Mouse (Mus musculus): ENCODE measurements around the gene Ccdc9. TPM values are rescaled to one million over a fixed set of nuclear protein-coding genes. Genes with fewer than 3 reads are reported as not detected.
A peak's percentile ranks its signal among the peaks of the same experiment; 100 is the strongest.
"Not testable (repeated sequence)": the region's sequence is repeated elsewhere in the genome, so short reads cannot be mapped to it uniquely, and the experiment has no call there.

Gene Ccdc9
- polyA plus RNA-seq, 1 experiment from 2014 or later = 31.0 TPM

DNA sequence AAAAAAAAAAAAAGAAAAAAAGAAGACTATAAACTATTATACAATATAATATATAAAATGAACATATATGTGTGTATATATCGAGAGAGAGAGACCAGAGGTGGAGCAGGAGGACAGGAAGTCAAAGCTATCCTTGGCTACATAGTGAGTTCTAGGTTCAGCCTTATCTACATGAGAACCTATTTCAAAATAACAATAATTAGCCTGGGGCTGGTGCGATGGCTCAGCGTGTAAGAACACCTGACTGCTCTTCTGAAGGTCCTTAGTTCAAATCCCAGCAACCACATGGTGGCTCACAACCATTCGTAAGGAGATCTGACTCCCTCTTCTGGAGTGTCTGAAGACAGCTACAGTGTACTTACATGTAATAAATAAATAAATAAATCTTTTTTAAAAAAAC lies 30.6 kb downstream of the Ccdc9 start:
- not testable (repeated sequence) for H3K4me1 ChIP-seq; H3K9me3 ChIP-seq; H3K27me3 ChIP-seq (ENCODE audit: insufficient read depth, poor library complexity, severe bottlenecking); DNase-seq (ENCODE audit: low spot score); H3K27ac ChIP-seq; H3K4me3 ChIP-seq; H3K36me3 ChIP-seq
- 79% methylated on average over 4 of the region's 4 CpGs for WGBS

- Histone ChIP-seq H3K9me3 (no peaks in the 10 kb centered on the region), H3K27ac (no peak overlapping the region), H3K36me3 (no peaks in the 10 kb centered on the region), H3K27me3 (ENCODE audit: insufficient read depth, poor library complexity, severe bottlenecking) (no peaks in the 10 kb centered on the region), H3K4me1 (no peaks in the 10 kb centered on the region), H3K4me3 (no peak overlapping the region)
- WGBS = 51% methylated on average over 4 of the region's 4 CpGs
- DNase-seq (ENCODE audit: low spot score) = no peak
Observed at GRCm38 (mm10) chr7:16254195-16254594, 32.4 kb downstream of the Ccdc9 start.

DNA sequence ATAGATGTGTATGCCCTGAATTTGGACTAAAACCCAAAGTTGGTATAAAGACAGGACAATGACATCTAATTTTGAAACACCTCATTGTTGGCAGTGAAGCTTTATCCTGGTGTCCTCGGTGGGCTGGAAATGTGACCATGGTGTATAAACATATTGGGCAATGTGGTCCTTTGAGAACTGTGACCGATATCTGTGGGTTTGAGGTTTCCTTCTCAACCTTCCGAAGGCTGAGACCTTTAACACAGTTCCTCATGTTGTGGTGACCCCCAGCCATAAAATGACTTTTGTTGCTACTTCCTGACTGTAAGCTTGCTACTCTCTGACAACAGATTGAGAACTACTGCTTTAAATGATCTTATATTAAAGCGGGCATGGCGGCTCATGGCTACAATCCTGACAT lies 35.9 kb downstream of the Ccdc9 start:
- no peaks in the 10 kb centered on the region for H3K9me3 ChIP-seq
- DNase-seq (ENCODE audit: low spot score) = no peak
- no peaks in the 10 kb centered on the region for H3K36me3 ChIP-seq
- H3K27me3 ChIP-seq (ENCODE audit: insufficient read depth, poor library complexity, severe bottlenecking) = no peaks in the 10 kb centered on the region
- WGBS = 78% methylated on average over 5 of the region's 5 CpGs
- H3K4me3 ChIP-seq = no peak overlapping the region
- no peaks in the 10 kb centered on the region; the same call in 1 of the 2 replicates for H3K4me1 ChIP-seq
- H3K27ac ChIP-seq = no peak overlapping the region

DNA sequence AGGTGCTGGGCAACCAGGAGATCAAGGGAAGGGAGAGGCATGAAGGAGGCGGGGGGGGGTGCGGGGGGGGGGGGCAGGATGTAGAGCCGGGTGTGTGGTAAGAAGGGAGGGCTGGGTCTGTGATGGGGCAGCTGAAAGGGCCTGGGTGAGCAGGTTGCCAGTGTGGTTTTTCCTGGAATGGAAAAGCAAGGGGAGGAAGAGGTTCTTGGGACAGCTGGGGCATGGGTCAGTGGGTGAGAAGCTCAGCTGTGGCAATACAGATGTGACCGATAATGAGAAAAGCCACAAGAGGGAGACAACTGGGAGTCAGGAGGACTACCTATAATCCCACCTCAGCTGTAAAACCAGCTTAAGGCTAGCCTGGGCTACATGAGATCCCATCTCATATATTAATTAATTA lies 40.6 kb downstream of the Ccdc9 start:
- no peaks in the 10 kb centered on the region for H3K27me3 ChIP-seq (ENCODE audit: insufficient read depth, poor library complexity, severe bottlenecking)
- no peak overlapping the region for H3K27ac ChIP-seq
- H3K4me1 ChIP-seq = peaks cover 6% of the 10 kb centered on the region; the same call in 1 of the 2 replicates
- no peaks in the 10 kb centered on the region for H3K9me3 ChIP-seq
- no peaks in the 10 kb centered on the region for H3K36me3 ChIP-seq
- no peak for DNase-seq (ENCODE audit: low spot score)
- H3K4me3 ChIP-seq = no peak overlapping the region
- WGBS = 17% methylated on average over 2 of the region's 4 CpGs

- Histone ChIP-seq H3K27me3 (ENCODE audit: insufficient read depth, poor library complexity, severe bottlenecking) (no peaks in the 10 kb centered on the region), H3K36me3 (no peaks in the 10 kb centered on the region), H3K4me1 (peaks cover 17% of the 10 kb centered on the region; the same call in 1 of the 2 replicates), H3K27ac (peak within 1 kb of the TSS; percentile 10; the same call in 1 of the 2 replicates), H3K9me3 (no peaks in the 10 kb centered on the region), H3K4me3 (no peak within 1 kb of the TSS)
- WGBS = 63% methylated on average over 5 of the region's 5 CpGs
- no peak for DNase-seq (ENCODE audit: low spot score)
Observed at GRCm38 (mm10) chr7:16244067-16244466, 42.5 kb downstream of the Ccdc9 start, which contains the start of gene C5ar2. C5ar2 (minus strand) TSS chr7:16244154.

- no peaks in the 10 kb centered on the region for H3K9me3 ChIP-seq
- H3K36me3 ChIP-seq = no peaks in the 10 kb centered on the region
- H3K4me1 ChIP-seq = peaks cover 17% of the 10 kb centered on the region; the same call in 1 of the 2 replicates
- H3K27ac ChIP-seq = peak overlapping the region; percentile 13; the same call in 1 of the 2 replicates
- no peak for DNase-seq (ENCODE audit: low spot score)
- 78% methylated on average over 6 of the region's 6 CpGs for WGBS
- H3K4me3 ChIP-seq = no peak overlapping the region
- H3K27me3 ChIP-seq (ENCODE audit: insufficient read depth, poor library complexity, severe bottlenecking) = no peaks in the 10 kb centered on the region
Observed at GRCm38 (mm10) chr7:16242198-16242597, 44.4 kb downstream of the Ccdc9 start.

- no peaks in the 10 kb centered on the region for H3K9me3 ChIP-seq
- no peak overlapping the region for H3K4me3 ChIP-seq
- peak overlapping the region; percentile 13; the same call in 1 of the 2 replicates for H3K27ac ChIP-seq
- 54% methylated on average over 11 of the region's 11 CpGs for WGBS
- no peaks in the 10 kb centered on the region for H3K27me3 ChIP-seq (ENCODE audit: insufficient read depth, poor library complexity, severe bottlenecking)
- no peak for DNase-seq (ENCODE audit: low spot score)
- H3K4me1 ChIP-seq = peaks cover 17% of the 10 kb centered on the region; the same call in 1 of the 2 replicates
- H3K36me3 ChIP-seq = no peaks in the 10 kb centered on the region
Observed at GRCm38 (mm10) chr7:16241787-16242186, 44.8 kb downstream of the Ccdc9 start.

- Histone ChIP-seq H3K9me3 (no peaks in the 10 kb centered on the region), H3K4me3 (no peak overlapping the region), H3K27me3 (ENCODE audit: insufficient read depth, poor library complexity, severe bottlenecking) (no peaks in the 10 kb centered on the region), H3K27ac (no peak overlapping the region), H3K4me1 (peaks cover 17% of the 10 kb centered on the region; the same call in 1 of the 2 replicates), H3K36me3 (no peaks in the 10 kb centered on the region)
- 81% methylated on average over 1 of the region's 1 CpGs for whole genome bisulfite sequencing
- DNase-seq (ENCODE audit: low spot score) = no peak
Observed at GRCm38 (mm10) chr7:16240978-16241303, 45.7 kb downstream of the Ccdc9 start.

GRCm38 (mm10) chr7:16240281-16240977 lies 46.2 kb downstream of the Ccdc9 start:
- Histone ChIP-seq H3K27me3 (ENCODE audit: insufficient read depth, poor library complexity, severe bottlenecking) (no peaks in the 10 kb centered on the region), H3K4me1 (0 out of 2 replicates have a peak, but pooled peaks cover 17% of the 10 kb centered on the region), H3K9me3 (no peaks in the 10 kb centered on the region), H3K27ac (no peak overlapping the region), H3K36me3 (no peaks in the 10 kb centered on the region), H3K4me3 (no peak overlapping the region)
- DNase-seq (ENCODE audit: low spot score) = peak; percentile 82
- 70% methylated on average over 7 of the region's 7 CpGs for WGBS

DNA sequence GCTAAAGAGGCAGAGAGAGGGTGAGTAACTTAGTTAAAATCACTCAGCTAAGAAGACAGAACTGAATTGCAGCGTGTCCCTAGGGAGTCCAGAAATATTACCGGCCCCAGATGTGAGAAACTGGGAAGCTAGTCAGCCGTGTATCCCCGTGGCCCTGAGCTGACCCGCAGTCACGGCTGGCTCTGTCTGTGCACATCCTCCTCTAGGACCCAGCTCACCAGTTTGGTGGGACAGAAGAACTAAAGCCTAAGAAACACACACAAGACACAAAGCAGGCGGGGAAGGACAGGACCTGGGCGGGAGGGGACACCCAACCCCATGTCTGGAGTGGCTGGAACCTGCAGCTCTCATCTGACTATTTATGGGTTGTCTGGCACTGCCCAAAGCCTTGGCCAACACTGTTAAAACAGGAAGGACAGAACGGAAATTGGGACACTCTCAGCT lies 47.0 kb downstream of the Ccdc9 start:
- H3K36me3 ChIP-seq = no peaks in the 10 kb centered on the region
- DNase-seq (ENCODE audit: low spot score) = no peak
- peak overlapping the region; percentile 47; the same call in 1 of the 2 replicates for H3K27ac ChIP-seq
- H3K27me3 ChIP-seq (ENCODE audit: insufficient read depth, poor library complexity, severe bottlenecking) = no peaks in the 10 kb centered on the region
- no peak overlapping the region for H3K4me3 ChIP-seq
- 59% methylated on average over 9 of the region's 9 CpGs for WGBS
- 0 out of 2 replicates have a peak, but pooled peaks cover 17% of the 10 kb centered on the region for H3K4me1 ChIP-seq
- H3K9me3 ChIP-seq = no peaks in the 10 kb centered on the region

- 30% methylated on average over 5 of the region's 5 CpGs for WGBS
- Histone ChIP-seq H3K36me3 (no peaks in the 10 kb centered on the region), H3K4me3 (no peak overlapping the region), H3K27ac (peak overlapping the region; percentile 3; the same call in 1 of the 2 replicates), H3K4me1 (peaks cover 16% of the 10 kb centered on the region), H3K27me3 (ENCODE audit: insufficient read depth, poor library complexity, severe bottlenecking) (peaks cover 4% of the 10 kb centered on the region; the same call in 1 of the 2 replicates), H3K9me3 (peaks cover 5% of the 10 kb centered on the region; the same call in 1 of the 2 replicates)
- no peak for DNase-seq (ENCODE audit: low spot score)
Observed at GRCm38 (mm10) chr7:16229869-16230268, 56.7 kb downstream of the Ccdc9 start.

All from heart, embryonic 10.5 days (tissue).